Mouse (Mus musculus): ENCODE results near the gene Slc24a5. TPM values are rescaled to one million over a fixed set of nuclear protein-coding genes. Genes with fewer than 3 reads are reported as not detected.

Slc24a5 gene
- 0.18 and 0.70 TPM in 2 replicates for polyA plus RNA-seq (2021; fragmentation: Nextera tagmentation)
- long read RNA-seq, experiment 1, partial matches to known transcripts = 0 of 31 reads
- long read RNA-seq, experiment 1, other reads (novel, unspliced or antisense) = 31 of 31 reads
- long read RNA-seq, experiment 2, partial matches to known transcripts = 0 of 75 reads
- long read RNA-seq, experiment 2, other reads (novel, unspliced or antisense) = 75 of 75 reads

GRCm38 (mm10) chr2:125067894-125068293 is at the start of gene Slc24a5:
TSS of gene Slc24a5 (plus strand) at chr2:125068124.

DNA sequence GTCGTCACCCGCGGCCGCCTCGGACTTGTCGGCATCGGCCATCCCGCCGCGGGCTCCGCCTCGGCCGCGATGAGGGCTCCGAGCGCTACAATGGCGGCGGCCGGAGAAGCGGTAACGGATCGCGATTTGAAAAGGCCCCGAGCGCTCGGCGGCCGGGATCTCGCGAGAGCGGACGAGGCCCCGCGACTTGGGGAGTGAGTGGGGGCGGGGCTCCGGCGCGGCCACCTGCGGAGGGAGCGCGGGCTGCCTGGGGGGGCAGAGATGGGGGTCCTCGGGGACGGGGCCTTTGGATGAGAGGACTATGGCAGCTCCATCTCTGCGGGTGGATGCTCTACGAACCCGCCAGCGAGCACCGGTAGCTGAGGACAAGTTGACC is 55.5 kb downstream of the Slc24a5 start, which contains the start of gene Myef2:
Myef2 (minus strand) TSS at position 185 of the 376 bp plus-strand sequence.

DNA sequence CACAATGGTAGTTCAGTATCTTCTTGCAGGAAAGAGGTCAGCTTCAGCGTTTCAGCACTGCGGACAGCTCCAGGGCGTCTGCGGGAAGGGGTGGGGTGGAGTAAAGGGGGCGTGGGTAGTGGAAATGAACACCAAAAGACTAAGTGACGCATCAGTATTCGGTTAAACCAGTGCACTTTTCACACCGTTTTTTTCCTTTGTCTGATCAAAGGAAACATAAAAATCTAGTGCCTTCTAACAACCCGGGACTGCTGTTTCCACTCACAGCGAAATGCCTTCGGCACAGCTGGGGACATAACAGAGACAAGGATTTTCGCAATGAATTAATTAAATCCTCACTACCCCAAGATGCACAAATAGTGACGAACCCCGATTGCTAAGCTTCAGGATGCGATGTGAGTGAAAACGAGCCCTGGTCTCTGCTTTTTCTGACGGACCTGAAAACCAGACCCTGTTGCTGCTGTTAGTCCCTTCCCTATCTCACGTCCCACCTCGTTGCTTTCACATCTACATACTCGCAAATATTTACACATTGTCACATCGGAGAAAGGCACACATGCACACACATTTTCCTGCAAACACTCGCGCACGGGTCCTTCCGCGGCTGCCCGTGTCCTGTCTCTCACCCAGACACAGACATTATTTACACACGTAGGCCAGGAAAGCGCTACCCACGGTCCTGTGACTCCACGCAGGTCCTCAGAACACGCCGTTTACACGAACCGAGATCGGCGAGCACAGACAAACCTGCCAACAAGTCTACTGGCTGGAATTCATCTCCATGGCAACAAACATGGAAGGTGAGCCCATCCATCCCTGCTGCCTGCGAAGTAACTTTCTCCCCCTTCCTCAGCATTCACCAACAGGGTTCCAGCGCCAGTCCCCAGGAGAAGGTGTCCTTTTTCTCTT is 68.2 kb downstream of the Slc24a5 start, which contains the start of gene Ctxn2:
Ctxn2 (plus strand) TSS at position 790 of the 909 bp plus-strand sequence.

Other genes starting within 250 kb of the Slc24a5 start
- gene Myef2, start 55.5 kb downstream of the Slc24a5 start, polyA plus RNA-seq (2021; fragmentation: Nextera tagmentation) = 42.9 and 48.2 TPM in 2 replicates
- gene Ctxn2, start 68.6 kb downstream of the Slc24a5 start, polyA plus RNA-seq (2021; fragmentation: Nextera tagmentation) = 29.2 and 36.0 TPM in 2 replicates
- not detected in 2 replicates for gene Slc12a1, start 84.4 kb downstream of the Slc24a5 start, polyA plus RNA-seq (2021; fragmentation: Nextera tagmentation)
- 47.4 and 48.8 TPM in 2 replicates for gene Dut, start 179.1 kb downstream of the Slc24a5 start, polyA plus RNA-seq (2021; fragmentation: Nextera tagmentation)